Mouse (Mus musculus) ES-Bruce4 (cell line): ENCODE data around the gene Kat2a.

Source experiments
- CTCF ChIP-seq: IDR thresholded peaks from one replicate; pipeline ENCODE4 v1.8.1; 2011; ENCODE audit warnings: low read depth, low read length
- EP300 ChIP-seq: IDR thresholded peaks from 2 replicates; pipeline ENCODE4 v1.6.1; 2011; ENCODE audit warnings: low read depth, low read length; ENCODE audit not compliant: insufficient read depth
- POLR2A ChIP-seq: IDR thresholded peaks from one replicate; pipeline ENCODE4 v1.8.1; 2011; ENCODE audit warnings: low read length; ENCODE audit not compliant: insufficient read depth

DNA sequence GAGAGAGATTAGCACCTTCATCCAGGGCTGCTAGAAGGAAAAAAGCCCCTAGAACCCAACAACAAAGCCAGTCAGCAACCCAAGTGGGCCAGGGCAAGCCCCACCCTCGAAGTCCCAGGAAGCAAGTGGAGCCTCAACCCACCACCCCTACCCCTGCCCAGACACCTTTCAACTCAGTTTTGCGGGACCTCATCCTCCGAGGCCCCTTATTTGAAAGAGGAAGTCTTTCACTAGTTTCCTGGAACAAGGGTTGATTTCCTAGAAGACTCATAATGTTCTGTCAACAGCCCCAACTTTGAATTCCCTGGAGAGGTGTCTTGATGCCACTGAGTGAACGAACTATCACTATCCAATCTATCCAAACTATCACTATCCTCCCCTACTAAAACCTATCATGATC lies 17.7 kb upstream of the Kat2a start:
- TF ChIP-seq EP300 (no peak), POLR2A (no peak), CTCF (no peak)
